Mouse (Mus musculus) right cerebral cortex, adult 18-20 months (tissue): Measurements from ENCODE around the gene Mphosph10.
A peak's percentile ranks its signal among the peaks of the same experiment; 100 is the strongest.

ENCODE experiments used
- DNase-seq: peaks from one replicate; pipeline ENCODE4 v3.0.0; 2022; ENCODE audit warnings: mixed read lengths

Gene Mphosph10

DNA sequence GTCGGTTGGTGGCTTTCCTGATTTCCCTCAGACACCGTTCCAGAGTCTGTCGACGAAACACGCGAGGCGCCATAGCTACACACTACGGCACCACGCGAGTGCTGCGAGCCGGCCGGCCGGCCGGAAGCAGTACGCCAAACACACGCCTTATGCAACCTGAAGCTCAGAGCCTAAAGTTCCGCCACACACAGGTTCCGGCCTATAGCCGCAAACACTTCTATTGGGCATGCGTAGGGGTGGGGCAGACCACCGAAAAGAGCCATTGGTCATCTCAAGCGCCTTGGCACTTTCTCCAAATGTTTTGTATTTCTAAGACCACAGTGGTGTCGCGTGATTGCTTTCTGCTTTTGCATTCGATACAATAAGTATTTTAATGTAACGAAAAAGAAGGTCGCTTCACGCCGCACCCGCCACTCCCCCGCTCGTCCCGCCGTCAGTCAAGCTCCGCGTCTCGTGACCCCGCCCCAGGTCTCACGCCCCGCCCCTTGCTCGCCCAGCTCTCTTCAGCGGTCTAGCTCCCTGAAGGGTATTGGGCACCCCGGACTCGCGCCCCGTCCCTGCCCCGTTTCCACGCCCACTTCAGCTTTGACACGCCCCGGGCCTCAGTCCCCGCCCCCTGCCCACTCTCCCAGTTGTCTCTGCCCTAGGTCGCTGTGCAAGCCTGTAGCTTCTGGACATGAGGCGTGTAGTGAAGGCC lies at the start of gene Mphosph10, which contains the start of gene Mcee:
TSS of gene Mphosph10 (minus strand) at position 147 of the 697 bp plus-strand sequence.
TSS of gene Mcee (plus strand) at position 486 of the 697 bp plus-strand sequence.
- DNase-seq = peak; percentile 95

GRCm38 (mm10) chr7:64440519-64440918 lies 48.5 kb upstream of the Mphosph10 start:
- DNase-seq = no peak

- no peak for DNase-seq
Observed at GRCm38 (mm10) chr7:64439595-64440518, 47.8 kb upstream of the Mphosph10 start.

DNA sequence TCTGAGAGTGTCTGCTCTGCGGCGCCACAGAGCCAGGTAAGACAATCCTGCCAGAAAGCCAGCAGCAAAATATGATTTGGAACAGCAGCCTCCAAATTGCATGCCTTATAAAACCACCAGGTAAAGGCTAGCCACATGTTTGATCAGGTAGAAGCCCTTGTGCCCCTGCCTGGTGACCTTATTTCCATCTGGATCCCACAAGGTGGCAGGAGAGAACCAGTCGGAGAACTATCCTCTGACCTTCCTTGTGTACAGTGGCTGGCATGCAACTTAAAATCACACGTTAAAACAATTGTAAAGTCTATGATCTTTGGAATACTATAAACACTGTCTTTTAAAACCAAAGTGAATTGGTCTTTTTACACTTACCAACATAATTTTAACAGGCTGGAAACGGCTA lies 32.8 kb upstream of the Mphosph10 start:
- no peak for DNase-seq

DNA sequence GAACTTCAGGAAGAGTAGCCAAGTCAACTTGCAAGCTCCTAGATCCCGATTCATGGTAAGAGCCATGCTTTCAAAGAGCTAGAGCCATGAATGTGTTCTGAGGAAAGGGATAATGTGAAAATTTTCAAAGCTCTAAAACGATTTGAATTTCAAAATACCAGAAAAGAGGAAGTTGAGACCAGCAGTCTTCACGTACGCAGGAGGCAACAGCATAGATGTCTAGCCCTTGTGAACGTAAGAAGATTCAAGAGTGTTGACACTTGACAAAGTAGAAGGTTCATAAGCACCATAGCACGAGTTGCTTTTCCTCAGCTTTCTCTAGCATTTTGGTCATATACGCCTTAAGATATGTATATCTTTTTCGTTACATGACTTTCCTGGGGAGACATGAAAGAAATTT lies 11.9 kb upstream of the Mphosph10 start:
- no peak for DNase-seq

DNA sequence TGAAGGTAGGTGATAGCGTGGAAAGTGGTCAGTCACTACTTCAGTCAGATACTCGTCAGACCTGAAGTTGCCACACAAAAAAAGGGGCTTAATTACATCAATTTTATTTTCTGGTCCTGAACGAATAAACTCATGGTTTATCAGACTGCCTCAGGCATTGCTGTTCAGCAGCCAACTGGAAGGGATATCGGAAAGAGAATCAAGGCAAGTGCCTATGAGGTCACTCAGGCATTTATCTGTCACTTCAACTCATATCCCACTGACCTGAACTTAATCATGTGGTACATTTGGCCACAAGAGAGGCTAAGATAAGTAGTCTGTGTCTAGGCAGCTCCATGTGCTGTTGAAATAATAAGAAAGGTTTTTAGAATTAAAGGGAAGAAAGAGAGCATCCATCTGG lies 10.4 kb upstream of the Mphosph10 start:
- no peak for DNase-seq

DNA sequence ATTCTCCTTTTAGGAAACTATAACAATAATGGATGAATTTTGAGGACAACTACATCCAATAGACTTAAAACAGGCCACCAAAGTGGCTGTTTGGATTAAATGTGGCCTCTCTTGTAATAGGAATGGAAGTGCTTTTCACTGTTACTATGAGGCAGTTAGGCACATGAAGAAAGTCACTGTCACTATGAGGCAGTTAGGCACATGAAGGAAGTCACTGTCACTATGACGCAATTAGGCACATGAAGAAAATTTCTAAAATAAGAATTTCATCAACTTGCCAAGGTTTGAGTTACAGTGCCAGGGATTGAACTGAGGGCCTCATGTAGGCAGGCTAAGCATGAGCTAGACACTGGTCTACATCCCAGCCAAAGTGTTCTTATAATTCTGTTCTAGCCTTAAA lies 8.7 kb upstream of the Mphosph10 start:
- DNase-seq = no peak

DNA sequence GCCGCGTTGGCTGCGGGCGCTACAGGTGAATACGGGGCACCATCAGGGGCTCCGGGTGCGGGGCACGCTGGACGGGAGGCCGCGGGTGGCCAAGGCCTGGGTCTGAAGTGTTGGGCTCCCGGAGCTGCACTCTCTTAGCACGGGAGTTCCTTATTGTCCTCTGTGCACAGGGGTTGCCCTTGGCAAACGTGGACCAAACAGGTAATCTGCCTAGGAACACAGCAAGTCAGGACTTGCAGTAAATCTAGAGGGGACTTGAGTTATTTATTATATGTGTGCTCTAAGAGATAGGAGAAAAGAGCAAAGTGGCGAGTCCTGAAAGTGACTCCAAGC lies 717 bp upstream of the Mphosph10 start:
- no peak for DNase-seq

GRCm38 (mm10) chr7:64391479-64391878 lies 589 bp downstream of the Mphosph10 start:
- no peak for DNase-seq

GRCm38 (mm10) chr7:64373830-64374562 lies 18.1 kb downstream of the Mphosph10 start, which contains the start of gene Fan1:
TSS of gene Fan1 (minus strand) at chr7:64374095.
- DNase-seq = peak; percentile 87

GRCm38 (mm10) chr7:64373147-64373829 lies 18.8 kb downstream of the Mphosph10 start:
- DNase-seq = no peak

DNA sequence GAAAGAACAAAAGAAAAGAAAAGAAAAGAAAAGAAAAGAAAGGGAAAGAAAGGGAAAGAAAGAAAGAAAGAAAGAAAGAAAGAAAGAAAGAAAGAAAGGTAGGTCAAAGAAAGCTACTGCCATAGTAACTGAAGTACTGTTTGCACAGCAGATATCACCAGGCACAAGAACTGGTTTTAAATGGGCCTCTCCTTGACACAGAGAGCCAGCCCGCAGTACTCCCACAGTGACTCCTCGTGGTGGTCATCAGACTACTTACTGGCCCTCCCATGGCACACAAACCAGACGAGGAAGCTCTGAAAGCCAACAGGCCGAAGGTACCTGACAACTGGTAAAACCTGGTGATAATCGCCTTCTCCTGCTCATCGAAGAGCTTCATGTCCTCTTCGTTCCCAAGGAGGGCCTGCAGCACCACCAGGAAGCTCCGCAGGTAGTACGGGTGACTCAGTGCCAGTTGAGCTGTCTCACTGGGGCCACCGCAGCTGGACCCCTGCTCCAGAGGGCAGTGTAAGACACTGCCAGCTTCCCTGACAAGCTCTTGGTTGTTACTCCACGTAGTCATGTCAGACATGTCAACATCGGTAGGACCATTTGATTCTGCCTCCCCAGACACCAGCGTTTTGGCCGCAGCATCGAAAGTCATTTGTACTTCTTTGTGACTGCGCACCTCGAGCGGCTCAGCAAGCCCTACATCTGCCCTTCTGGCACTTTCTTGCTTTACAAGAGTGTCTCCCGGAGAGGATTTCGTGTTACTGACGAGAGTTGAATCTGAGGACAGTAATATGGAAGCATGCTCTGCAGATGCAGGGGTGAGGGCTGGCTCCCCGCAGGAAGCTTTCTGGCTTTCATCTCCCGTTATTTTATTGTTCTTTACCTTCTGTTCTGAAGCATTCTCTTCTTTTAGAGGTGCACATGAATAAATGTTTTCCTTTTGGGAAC lies 19.9 kb downstream of the Mphosph10 start:
- DNase-seq = no peak

DNA sequence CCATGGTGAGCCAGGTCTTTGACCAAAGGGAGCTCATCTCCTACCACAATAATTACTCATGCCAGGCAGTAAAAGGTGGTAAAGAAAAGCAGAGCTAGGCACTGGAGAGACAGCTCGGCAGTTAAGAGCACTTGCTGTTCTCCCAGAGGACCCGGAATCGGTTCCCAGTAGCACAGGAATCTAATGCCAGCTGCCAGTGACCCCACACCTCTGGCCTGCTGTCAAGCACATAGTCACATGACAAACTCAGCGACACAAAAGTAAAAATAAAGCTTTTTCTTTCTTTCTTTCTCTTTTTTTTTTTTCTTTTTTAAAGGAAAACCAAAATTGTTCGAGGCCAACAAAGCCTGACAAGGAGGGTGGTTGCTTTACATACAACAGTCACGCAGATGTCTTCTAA lies 22.2 kb downstream of the Mphosph10 start:
- no peak for DNase-seq

- no peak for DNase-seq
Observed at GRCm38 (mm10) chr7:64365863-64366262, 26.2 kb downstream of the Mphosph10 start.

DNA sequence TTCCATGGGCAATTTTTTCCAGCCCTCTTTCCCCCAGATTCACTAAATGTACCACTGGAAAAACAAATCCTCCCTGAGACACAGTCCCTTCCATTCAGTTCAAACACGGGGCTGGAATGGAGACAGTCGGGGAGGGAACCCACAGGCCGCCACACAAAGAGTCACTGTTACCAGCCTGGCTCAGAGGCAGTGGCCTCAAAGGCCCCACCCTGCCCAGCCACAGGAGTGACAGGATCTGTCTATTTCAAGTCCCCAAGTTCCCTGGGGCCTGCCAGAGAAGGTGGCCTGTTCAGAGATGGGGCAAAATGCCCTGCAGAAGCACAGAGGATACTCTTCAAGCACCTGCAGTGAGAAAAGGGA lies 31.5 kb downstream of the Mphosph10 start:
- peak; percentile 58 for DNase-seq

DNA sequence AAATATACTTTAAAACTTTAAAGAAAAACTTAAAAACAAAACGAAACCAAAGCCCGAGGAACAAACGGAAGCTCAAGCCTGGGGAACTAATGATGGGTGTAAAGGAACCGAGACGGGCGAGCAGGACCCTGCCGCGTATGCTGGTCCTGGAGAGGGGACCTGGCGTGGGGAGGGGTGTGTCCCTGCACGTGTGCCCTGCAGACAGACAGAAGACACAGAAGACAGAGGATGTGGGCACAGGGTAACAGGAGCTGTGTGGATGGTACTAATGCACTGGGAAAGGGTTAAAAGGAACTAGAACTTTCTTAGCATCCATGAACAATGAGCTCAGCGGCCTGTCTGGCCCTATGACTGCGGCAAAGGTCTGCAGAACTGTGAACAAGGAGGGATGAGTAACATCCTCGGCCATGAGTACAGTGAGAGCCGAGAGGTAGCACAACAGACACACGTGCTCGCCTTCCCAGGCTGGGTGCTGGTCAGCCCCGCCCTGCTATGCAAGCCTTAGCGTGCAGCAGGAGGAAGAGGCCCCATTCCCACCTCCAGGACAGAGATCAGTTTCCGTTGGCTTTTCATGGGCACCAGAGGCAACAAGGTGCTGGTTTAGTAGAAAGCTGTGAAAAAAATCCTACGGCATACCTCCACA lies 32.0 kb downstream of the Mphosph10 start:
- DNase-seq = no peak

DNA sequence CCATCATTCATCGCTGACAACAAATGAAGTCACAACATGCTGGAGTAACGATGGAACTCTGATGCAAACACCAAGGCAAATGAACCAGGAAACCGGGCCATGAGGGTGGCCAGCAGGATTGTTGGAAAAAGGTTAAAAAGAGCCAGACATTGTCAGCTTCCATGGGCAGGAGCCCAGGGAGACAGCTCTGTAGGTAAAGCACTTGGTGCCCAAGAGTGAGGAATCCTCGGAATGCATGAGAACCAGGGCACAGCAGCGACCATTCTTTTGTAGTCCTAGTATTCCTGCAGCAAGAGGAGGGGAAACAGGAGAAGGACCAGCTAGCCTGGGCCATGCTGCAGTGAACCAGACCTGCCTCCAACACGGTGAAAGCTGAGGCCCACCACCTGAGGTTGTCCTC lies 33.4 kb downstream of the Mphosph10 start:
- DNase-seq = no peak

GRCm38 (mm10) chr7:64357405-64357804 lies 34.7 kb downstream of the Mphosph10 start:
- DNase-seq = peak; percentile 78

- DNase-seq = no peak
Observed at GRCm38 (mm10) chr7:64356661-64357060, 35.4 kb downstream of the Mphosph10 start.

GRCm38 (mm10) chr7:64354206-64354605 lies 37.9 kb downstream of the Mphosph10 start:
- no peak for DNase-seq

- DNase-seq = peak; percentile 85
Observed at GRCm38 (mm10) chr7:64351087-64351486, 41.0 kb downstream of the Mphosph10 start.
